Mouse (Mus musculus) heart, postnatal 25 days (tissue): ENCODE measurements around the gene Cdc34. TPM values are rescaled to one million over a fixed set of nuclear protein-coding genes. Genes with fewer than 3 reads are reported as not detected.
A peak's percentile ranks its signal among the peaks of the same experiment; 100 is the strongest.

Experiments used
- DNase-seq: peaks from one replicate; pipeline ENCODE4 v3.0.0; 2022; ENCODE audit warnings: low spot score
- intact Hi-C: fragments of 180-260 bp; cut with DNase I; formaldehyde crosslinking; loops from one replicate; pipeline ENCODE4 v1.15.1; 2025
- total RNA-seq, 2 experiments: library from RNA; stranded (reverse); gene quantifications; 2 replicates each; pipeline ENCODE4 v1.2.3; 2021

Cdc34 gene
- total RNA-seq, 2 experiments from 2014 or later, result 183 to 190 TPM

DNA sequence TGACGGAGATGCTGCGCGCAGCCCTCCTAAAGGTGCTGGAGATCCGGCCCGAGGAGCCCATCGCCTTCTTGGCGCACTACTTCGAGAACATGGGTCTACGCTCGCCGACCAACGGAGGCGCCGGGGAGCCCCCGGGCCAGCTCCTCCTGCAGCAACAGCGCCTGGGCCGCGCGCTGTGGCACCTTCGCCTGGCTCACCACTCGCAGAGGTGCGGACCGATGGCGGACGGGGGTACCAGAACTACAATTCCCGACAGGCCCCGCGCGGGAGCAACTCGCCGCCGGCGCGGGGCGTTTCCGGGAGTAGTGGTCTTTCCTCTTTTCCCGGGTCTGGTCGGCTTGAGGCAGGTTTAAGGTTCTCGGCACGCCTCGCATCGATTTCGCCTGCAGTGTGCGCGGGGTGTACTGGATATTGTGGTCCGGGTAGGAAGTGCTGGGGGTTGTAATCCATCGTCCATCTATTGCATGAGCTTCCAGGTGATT, 12.4 kb upstream of the Cdc34 start:
- DNase-seq, result peak; percentile 36
- intact Hi-C loops, result no loop called here

GRCm38 (mm10) chr10:79670071-79670888, 11.7 kb upstream of the Cdc34 start:
- intact Hi-C loops, result no loop called here
- no peak for DNase-seq

DNA sequence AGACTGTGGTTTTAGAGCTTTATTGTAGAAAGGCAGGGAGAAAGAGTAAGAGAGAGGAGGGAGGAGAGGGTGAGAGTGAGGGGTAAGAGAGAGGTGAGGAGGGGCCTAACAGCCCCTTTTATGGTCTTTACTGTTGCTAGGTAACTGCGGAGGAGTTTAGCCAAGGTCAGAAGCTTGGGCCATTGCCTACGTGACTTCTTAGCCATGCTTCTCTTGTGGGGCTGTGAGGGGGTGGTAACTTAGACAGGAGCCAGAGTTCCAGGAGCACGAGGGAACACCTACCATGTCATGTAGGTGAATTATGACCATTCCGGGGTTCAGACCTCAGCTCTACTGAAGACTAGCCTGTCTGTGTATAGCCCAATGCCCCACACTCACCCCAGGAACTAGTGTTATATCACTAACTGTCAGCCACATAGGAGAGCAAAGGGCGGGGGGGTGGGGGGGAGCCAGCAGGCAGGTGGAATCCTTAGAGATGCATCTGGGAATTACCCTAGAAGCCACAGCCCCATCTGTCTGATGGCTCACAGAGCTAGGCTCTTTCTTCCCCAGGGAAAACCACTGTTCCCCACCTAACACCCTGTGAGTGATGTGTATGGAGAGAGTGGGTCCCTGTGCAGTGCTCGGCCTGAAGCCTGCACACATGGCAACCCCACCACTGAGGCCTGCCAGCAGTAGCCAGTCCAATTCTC, 10.5 kb upstream of the Cdc34 start:
- DNase-seq, result no peak
- intact Hi-C loops, result no loop called here

GRCm38 (mm10) chr10:79672088-79672455, 9.9 kb upstream of the Cdc34 start:
- DNase-seq, result no peak
- intact Hi-C loops, result no loop called here

- intact Hi-C loops, result no loop called here
- no peak for DNase-seq
Observed at GRCm38 (mm10) chr10:79673054-79673453, 8.9 kb upstream of the Cdc34 start.

- no peak for DNase-seq
- intact Hi-C loops, result no loop called here
Observed at GRCm38 (mm10) chr10:79675346-79676035, 6.5 kb upstream of the Cdc34 start.

- intact Hi-C loops, result no loop called here
- no peak for DNase-seq
Observed at GRCm38 (mm10) chr10:79680606-79681495, 1.1 kb upstream of the Cdc34 start.

- DNase-seq, result no peak
- intact Hi-C loops, result no loop called here
Observed at GRCm38 (mm10) chr10:79682551-79682915, 538 bp downstream of the Cdc34 start.

DNA sequence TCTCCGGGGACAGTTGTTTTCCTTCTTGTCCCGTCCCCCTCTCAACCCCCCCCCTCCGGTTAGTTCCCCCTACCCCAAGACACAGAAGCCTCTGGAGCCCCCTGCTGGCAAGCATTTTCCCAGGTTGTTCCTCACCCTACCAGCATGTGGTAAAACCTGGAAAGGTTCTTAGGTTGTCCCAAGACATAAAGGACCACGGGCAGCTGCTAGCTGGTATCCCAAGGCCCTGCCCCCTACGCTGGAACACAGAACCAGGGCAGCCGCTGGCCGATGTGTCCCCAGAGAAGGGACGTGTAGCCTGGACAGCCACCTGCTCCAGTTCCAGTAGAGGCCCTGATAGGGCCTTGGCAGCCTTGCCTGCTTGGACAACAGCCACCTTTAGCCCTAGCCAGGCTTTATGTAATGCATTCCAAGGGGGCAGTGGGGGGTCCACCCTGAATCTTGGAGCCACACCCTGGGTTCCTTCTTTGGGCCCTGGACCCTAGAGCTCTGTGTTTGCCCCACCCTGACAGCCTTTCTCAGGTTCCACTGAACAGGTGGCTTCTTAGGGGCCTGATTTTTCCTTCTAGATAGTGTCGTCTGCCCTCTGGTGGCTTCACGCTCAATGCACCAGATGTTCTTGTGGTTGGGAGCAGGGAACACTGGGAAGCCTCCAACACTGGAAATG, 1.1 kb downstream of the Cdc34 start:
- peak; percentile 44 for DNase-seq
- intact Hi-C loops, result no loop called here

DNA sequence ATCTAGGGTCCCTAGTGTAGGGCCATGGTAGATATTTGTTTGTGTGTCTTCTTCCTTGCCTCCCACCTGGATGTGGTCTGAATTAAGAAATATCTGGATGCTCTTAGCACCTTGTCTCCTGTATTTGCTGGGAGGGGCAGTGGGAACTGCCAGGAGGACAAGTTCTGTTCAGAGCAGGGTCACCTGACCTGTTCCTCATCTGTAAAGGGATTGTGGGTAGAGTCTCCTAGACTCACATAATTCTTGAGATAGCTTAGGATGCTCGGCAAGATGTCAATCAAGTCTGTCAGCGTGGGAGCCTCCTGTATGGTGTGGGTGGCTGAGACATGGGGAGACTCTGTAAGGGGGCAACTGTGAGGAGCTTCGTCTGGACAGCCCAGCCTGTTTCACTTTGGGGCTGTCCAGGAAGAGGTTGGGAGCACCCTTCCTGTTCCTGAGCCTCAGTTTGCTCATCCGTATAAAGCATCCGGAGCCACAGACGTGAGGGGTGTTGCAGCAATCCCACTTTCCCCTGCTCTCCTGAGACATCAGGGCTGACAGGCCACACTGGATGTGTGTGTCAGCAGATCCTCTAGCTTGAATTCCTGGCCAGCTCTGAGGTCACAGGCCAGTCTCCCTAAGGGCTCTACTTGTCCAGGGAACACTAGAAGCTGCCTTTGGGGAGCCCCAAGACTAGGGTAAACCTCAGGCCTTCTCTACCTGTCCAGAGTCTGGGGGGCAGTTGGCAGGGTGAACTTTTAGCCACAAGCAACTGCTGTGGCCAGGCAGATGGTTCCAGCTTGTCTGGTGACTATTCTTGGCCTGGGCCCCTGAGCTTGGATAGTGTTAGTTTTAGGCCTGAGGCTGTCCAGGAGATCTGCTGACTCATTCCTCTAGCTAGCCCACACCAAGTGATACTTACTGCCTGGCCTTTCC, 2.0 kb downstream of the Cdc34 start:
- intact Hi-C loops, result no loop called here
- DNase-seq, result peak; percentile 36

DNA sequence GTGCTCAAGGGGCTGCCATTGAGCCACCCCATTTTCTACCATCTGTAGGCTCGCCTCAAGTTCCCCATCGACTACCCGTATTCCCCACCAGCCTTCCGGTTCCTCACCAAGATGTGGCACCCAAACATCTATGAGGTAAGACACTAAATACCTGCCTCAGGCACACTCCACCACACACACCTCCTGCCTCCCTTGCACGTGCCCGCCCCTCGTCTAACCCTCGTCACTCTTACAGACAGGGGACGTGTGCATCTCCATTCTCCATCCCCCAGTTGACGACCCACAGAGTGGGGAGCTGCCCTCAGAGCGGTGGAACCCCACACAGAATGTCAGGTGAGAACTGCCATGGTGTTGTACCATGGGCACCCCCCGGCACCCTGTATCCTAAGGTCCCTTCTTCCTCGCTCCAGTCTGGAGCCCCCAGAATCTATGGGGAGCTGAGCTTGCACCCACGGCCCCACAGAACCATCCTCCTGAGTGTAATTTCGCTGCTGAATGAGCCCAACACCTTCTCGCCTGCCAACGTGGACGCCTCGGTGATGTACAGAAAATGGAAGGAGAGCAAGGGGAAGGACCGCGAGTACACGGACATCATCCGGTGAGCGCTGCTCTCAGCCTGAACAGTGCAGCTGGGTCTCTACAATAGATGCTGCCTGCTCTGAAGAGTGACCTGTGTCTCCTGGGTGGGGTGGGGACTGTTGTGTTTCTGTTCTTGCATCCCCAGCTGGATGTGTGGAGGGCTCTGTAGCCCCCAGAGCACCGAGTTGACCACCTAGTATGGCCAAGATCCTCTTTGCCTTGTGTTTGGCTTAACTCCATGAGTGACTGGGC, 3.0 kb downstream of the Cdc34 start:
- intact Hi-C loops, result no loop called here
- DNase-seq, result no peak

- no peak for DNase-seq
- intact Hi-C loops, result no loop called here
Observed at GRCm38 (mm10) chr10:79686219-79686618, 4.2 kb downstream of the Cdc34 start.

DNA sequence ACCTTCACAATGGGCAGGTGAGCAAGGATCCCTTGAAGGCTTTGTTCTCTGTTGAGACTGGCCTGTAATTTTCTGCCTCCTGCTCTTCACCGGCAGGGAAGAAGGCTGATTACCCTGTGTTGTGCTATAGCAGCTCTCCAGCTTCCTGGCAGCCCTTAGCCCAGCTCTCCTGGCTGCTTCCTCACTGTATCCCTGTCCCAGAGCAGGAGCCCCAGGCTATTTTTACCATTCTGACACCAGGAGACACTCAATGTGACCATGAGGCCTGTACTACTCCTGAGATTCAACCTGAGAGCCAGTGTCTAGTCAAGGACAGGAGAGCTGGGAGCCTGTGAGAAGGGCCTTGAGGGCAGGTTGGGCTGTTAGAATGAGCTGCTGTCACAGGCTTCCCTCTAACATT, 4.7 kb downstream of the Cdc34 start:
- no peak for DNase-seq
- intact Hi-C loops, result no loop called here

GRCm38 (mm10) chr10:79687513-79687912, 5.5 kb downstream of the Cdc34 start:
- intact Hi-C loops, result no loop called here
- no peak for DNase-seq

DNA sequence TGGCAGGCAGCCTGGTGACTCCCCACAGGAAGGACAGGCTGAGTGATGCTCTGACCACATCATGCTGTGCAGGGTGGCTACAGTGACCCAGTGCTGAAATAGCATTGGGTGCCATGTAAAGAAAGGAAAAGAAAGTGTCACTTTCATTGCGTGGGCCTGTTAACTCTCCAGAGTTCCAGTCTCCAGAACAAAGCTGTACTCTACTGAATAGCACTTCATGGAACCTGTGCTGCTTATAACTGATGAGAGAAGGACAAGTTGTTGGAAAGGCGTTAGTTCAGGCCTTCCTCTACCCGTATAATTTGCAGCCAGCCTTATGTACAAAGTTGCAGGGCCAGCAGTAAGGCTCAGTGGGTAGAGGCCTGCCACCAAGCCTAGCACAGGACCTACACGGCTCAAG, 6.7 kb downstream of the Cdc34 start, which contains the start of gene Gzmm:
TSS of gene Gzmm (plus strand) at position 301 of the 400 bp plus-strand sequence.
- no peak for DNase-seq
- intact Hi-C loops, result no loop called here

- intact Hi-C loops, result no loop called here
Observed at GRCm38 (mm10) chr10:79689178-79689577, 7.2 kb downstream of the Cdc34 start.

GRCm38 (mm10) chr10:79691986-79692548, 10.1 kb downstream of the Cdc34 start:
- intact Hi-C loops, result no loop called here

More at GRCm38 (mm10) chr10:79689178-79689577, 7.2 kb downstream of the Cdc34 start:
- DNase-seq, result no peak

More at GRCm38 (mm10) chr10:79691986-79692548, 10.1 kb downstream of the Cdc34 start:
- no peak for DNase-seq
